Mouse (Mus musculus) liver, embryonic 13.5 days (tissue): Measurements from ENCODE around the gene Cldn9. TPM values are rescaled to one million over a fixed set of nuclear protein-coding genes. Genes with fewer than 3 reads are reported as not detected.

ENCODE experiments used
- ATAC-seq: fragments of 200-750 bp; cut with Nextera tagmentation; 2 replicates; pipeline ENCODE4 v1.8.0; 2017; ENCODE audit warnings: low read depth, mild to moderate bottlenecking, moderate number of reproducible peaks, moderate library complexity
- DNase-seq: peaks from one replicate; pipeline ENCODE4 v3.0.0; 2022
- H3K27ac ChIP-seq: fragments of 300-500 bp; sonication (generic); 2 replicates; pipeline ENCODE4 v1.5.1; 2015; ENCODE audit warnings: moderate library complexity, mild to moderate bottlenecking, inconsistent platforms
- H3K27me3 ChIP-seq: fragments of 300-500 bp; sonication (generic); 2 replicates; pipeline ENCODE4 v1.6.1; 2015; ENCODE audit warnings: mild to moderate bottlenecking, inconsistent platforms
- H3K36me3 ChIP-seq: fragments of 300-500 bp; sonication (generic); 2 replicates; pipeline ENCODE4 v1.6.1; 2015; ENCODE audit warnings: mild to moderate bottlenecking, inconsistent platforms
- H3K4me1 ChIP-seq: fragments of 300-500 bp; sonication (generic); replicated peaks from 2 replicates; pipeline ENCODE4 v1.6.1; 2015; ENCODE audit warnings: inconsistent platforms
- H3K4me2 ChIP-seq: fragments of 300-500 bp; sonication (generic); 2 replicates; pipeline ENCODE4 v1.6.1; 2015; ENCODE audit warnings: inconsistent platforms, mild to moderate bottlenecking, moderate library complexity
- H3K4me3 ChIP-seq: fragments of 300-500 bp; sonication (generic); replicated peaks from 2 replicates; pipeline ENCODE4 v1.5.1; 2015; ENCODE audit warnings: mild to moderate bottlenecking, inconsistent platforms
- H3K9ac ChIP-seq: fragments of 300-500 bp; sonication (generic); 2 replicates; pipeline ENCODE4 v1.6.1; 2015; ENCODE audit warnings: mild to moderate bottlenecking, inconsistent platforms
- H3K9me3 ChIP-seq: fragments of 300-500 bp; sonication (generic); replicated peaks from 2 replicates; pipeline ENCODE4 v1.6.1; 2016; ENCODE audit warnings: inconsistent platforms
- WGBS: fragments of 180-500 bp; shearing (Covaris S2); methylation state at CpG from one replicate; pipeline ENCODE4 v1.1.7; 2015; ENCODE audit not compliant: insufficient replicate concordance; 5-methylcytosine and 5-hydroxymethylcytosine counted together
- polyA plus RNA-seq: library from polyadenylated mRNA; unstranded; fragments of >200 nt; fragmentation: Nextera tagmentation; extraction: Ambion mirVana; gene quantifications from 2 replicates; pipeline ENCODE4 v1.2.1, GENCODE M21; 2015

The Cldn9 gene
- not detected in 2 replicates for polyA plus RNA-seq

DNA sequence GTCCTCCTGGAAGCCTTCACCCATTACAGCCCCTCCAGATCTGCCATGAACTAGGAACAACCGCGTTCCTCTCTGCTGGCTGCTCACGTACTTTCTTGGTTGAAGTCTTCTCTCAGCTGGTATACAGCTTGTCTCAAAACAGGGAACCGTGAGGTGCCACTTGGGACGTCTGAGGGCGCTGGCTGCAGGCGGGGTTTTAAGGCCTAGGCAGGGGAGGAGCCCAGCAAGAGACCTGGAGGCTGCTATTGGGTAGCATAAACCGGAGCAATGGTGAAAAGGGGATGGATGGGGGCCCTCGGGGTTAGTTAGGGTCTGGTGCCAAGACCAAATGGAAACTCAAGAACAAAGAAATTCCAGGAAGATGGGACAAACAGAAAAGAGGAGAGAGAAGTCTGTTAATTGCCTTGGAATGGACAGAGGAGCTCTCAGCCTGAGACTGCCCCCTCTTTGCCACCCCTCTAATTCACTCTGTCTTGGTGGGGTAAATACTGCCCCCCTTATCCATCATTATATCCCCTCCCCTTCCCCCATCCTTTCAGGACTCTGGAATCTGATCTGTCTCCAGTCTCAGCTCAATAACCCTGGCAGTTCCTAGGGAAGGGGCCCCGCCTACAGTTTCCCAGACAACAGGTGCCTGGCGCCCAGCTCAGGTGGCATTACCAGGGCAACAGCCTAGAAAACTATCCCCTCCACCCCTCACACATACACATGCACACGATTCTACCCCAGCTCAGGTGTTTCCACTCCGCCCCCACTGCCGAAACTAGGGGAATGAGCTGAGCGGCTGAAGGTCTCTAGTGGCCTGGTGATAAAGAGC lies at the start of gene Cldn9:
Cldn9 (minus strand) TSS at position 171 of the 817 bp plus-strand sequence.
- Histone ChIP-seq H3K27ac (no peak within 1 kb of the TSS), H3K4me3 (no peak within 1 kb of the TSS), H3K9me3 (no peaks in the 10 kb centered on the region), H3K27me3 (peaks cover 65% of the 10 kb centered on the region), H3K4me2 (no peak within 1 kb of the TSS), H3K4me1 (peaks cover 5% of the 10 kb centered on the region; the same call in 1 of the 2 replicates), H3K9ac (no peak within 1 kb of the TSS), H3K36me3 (no peaks in the 10 kb centered on the region)
- no peak for ATAC-seq
- 24% methylated on average over 15 of the region's 15 CpGs for WGBS
- DNase-seq = no peak

DNA sequence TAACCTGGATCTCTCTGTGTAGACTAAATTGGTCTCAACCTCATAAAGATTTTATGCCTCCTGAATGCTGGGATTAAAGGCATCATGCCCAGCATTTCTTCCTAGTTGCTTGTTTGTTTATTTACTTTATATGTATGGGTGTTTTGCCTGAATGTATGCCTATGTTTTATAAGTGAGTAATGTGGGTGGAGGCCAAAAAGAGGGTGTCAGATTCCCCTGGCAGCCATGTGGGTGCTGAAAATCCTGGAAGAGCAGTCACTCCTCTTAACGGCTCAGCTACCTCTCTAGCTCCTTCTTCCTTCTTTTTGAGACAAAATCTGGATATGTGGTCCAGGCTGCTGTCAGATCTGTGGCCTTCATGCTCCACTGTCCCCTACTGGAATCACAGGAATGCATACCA lies 46.6 kb upstream of the Cldn9 start:
- no peak overlapping the region for H3K4me2 ChIP-seq
- peaks cover 22% of the 10 kb centered on the region for H3K4me1 ChIP-seq
- H3K9ac ChIP-seq = no peak overlapping the region
- no peaks in the 10 kb centered on the region for H3K27me3 ChIP-seq
- no peaks in the 10 kb centered on the region for H3K9me3 ChIP-seq
- peaks cover 28% of the 10 kb centered on the region for H3K36me3 ChIP-seq
- H3K4me3 ChIP-seq = no peak overlapping the region
- ATAC-seq = no peak
- DNase-seq = no peak
- H3K27ac ChIP-seq = no peak overlapping the region
- 50% methylated on average over 1 of the region's 1 CpGs for WGBS

DNA sequence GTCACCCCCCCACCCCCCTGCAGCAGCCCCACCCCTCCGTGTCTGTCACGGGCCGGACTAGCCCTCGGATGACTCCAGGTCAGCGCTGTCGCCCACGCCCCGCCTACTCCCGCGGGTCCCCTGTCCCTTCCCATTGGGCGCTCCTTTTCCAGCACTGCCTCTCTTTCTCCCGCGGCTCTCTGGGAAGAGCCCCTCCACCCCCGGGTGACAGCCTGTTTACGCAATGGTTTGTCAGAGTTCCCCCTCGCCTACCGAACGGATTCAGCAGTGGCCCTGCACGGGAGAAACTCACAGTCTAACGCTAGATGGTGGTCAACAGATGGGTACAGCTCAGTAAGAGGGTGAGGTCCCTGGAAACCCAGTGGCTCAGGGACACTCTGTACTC lies 42.9 kb upstream of the Cldn9 start:
- peak overlapping the region; percentile 88 for H3K4me3 ChIP-seq

DNA sequence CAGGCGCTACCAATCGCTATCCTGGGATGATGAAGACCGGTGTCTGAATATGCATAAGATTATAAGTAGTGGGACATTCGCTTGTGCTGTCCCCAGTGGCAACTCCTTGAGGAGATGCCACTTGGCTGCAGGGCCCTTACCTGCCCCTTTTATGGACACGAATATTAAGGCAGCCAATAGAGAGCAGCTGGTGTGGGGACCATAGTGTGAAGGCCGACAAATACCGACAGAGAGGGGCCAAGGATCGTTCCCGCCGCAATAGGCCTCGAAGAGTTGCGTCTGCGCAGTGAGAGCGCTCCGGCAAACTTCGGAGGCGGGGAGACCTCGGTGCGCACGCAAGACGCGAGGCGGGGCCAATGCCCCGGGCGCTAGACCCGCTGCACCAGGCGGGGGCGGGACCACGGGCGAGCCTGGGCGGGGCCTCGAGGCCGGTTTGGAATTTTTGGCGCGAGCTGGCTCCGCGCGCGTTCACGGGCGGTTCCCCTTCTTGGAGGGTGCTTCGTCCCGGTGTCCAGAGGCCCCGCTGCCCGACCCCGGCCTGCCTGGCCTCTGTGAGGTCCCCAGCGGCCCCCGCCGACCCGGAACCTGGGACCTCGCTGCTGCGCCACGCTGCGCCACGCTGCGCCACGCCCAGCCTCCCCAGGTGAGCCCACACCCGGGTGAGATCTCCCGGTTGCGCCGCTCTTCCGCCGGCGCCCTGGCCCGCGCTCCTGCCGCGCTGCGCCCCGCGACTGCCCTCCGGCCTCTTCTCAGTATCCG lies 42.4 kb upstream of the Cldn9 start, which contains the start of gene Pkmyt1:
Pkmyt1 (plus strand) TSS at position 338 of the 759 bp plus-strand sequence.
- Histone ChIP-seq H3K27me3 (no peaks in the 10 kb centered on the region), H3K4me1 (peaks cover 33% of the 10 kb centered on the region), H3K27ac (peak within 1 kb of the TSS; percentile 91), H3K9me3 (no peaks in the 10 kb centered on the region), H3K36me3 (no peaks in the 10 kb centered on the region), H3K9ac (peak within 1 kb of the TSS; percentile 93), H3K4me2 (peak within 1 kb of the TSS; percentile 88), H3K4me3 (peak within 1 kb of the TSS; percentile 88)
- ATAC-seq (peak; percentile 90), DNase-seq (peak; percentile 93)
- WGBS = under 1% methylated on average over 73 of the region's 73 CpGs

More for the DNA sequence above, 42.9 kb upstream of the Cldn9 start:
- WGBS = under 1% methylated on average over 20 of the region's 20 CpGs
- peak overlapping the region; percentile 91 for H3K27ac ChIP-seq
- no peaks in the 10 kb centered on the region for H3K36me3 ChIP-seq
- H3K9ac ChIP-seq = peak overlapping the region; percentile 93
- DNase-seq (peak; percentile 72), ATAC-seq (peak; percentile 84)
- H3K4me1 ChIP-seq = peaks cover 29% of the 10 kb centered on the region
- no peaks in the 10 kb centered on the region for H3K9me3 ChIP-seq
- H3K4me2 ChIP-seq = peak overlapping the region; percentile 88
- H3K27me3 ChIP-seq = no peaks in the 10 kb centered on the region

DNA sequence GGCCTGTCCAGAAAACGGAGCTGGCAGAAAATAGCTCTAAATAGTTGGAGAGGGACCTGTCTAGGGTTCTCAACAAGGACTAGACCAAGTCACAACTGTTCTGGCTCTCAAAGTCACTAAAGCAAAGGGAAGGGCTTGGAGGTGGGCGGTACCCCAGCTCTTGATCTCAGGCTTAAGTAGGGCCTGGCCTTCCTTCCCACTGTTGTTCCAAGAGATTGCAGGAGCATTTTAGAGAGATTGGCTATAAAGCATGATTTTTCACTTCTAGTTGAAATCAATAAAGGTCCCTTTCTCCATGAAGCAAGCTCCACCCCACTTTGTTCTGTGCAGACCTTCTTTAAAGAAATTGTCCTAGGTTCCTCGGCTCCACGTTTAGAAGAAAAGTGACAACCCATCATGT lies 41.7 kb upstream of the Cldn9 start:
- WGBS = 53% methylated on average over 4 of the region's 4 CpGs

DNA sequence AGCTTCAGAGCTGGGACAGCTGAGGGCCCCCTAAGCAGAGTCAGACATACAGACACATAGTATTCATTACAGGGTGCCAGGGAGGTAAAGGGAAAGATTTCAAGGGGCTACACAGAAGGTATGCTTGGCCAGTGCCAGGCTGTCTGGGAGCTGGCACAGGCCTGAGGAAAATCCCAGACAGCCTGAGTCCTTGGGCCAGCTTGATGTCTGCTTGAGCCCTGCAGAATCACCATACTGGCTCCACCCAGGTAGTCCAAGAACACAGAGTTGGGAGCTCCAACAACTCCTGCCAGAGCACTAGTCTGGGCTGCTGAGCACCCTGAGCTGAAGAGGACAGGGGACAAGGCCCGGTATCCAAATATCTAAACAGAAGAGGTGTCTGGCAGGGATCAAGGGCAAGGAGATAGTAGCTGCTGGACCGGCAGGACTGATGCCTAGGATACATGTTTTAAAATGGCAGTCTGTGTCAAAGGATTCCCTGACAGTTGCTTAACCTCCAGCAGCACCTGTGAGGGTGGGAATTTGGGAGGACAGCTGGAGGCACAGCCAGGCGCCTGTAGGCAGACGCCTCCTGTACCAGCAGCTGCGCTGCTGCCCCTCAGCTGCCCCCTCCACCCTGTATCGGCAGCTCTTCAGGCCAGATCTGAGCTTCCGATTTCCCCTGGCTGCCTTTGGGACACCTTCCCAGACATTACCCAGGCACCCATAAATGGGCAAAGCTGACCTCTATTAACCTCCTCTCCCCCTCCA lies 38.7 kb upstream of the Cldn9 start, which contains the start of gene 1520401A03Rik:
1520401A03Rik (minus strand) TSS at position 408 of the 750 bp plus-strand sequence.
- no peak within 1 kb of the TSS for H3K4me2 ChIP-seq
- WGBS = 73% methylated on average over 7 of the region's 7 CpGs
- no peak within 1 kb of the TSS for H3K27ac ChIP-seq
- peaks cover 25% of the 10 kb centered on the region for H3K4me1 ChIP-seq
- peaks cover 10% of the 10 kb centered on the region; the same call in 1 of the 2 replicates for H3K27me3 ChIP-seq
- H3K9ac ChIP-seq = no peak within 1 kb of the TSS
- DNase-seq (no peak), ATAC-seq (no peak)
- no peaks in the 10 kb centered on the region for H3K9me3 ChIP-seq
- H3K36me3 ChIP-seq = no peaks in the 10 kb centered on the region
- H3K4me3 ChIP-seq = no peak within 1 kb of the TSS

More for the DNA sequence above, 41.7 kb upstream of the Cldn9 start:
- Histone ChIP-seq H3K36me3 (no peaks in the 10 kb centered on the region), H3K4me1 (peaks cover 33% of the 10 kb centered on the region), H3K27ac (peak overlapping the region; percentile 80), H3K4me3 (peak overlapping the region; percentile 88), H3K4me2 (peak overlapping the region; percentile 88), H3K9ac (peak overlapping the region; percentile 93), H3K9me3 (no peaks in the 10 kb centered on the region), H3K27me3 (0 out of 2 replicates have a peak, but pooled peaks cover 3% of the 10 kb centered on the region)
- DNase-seq (no peak), ATAC-seq (no peak)

DNA sequence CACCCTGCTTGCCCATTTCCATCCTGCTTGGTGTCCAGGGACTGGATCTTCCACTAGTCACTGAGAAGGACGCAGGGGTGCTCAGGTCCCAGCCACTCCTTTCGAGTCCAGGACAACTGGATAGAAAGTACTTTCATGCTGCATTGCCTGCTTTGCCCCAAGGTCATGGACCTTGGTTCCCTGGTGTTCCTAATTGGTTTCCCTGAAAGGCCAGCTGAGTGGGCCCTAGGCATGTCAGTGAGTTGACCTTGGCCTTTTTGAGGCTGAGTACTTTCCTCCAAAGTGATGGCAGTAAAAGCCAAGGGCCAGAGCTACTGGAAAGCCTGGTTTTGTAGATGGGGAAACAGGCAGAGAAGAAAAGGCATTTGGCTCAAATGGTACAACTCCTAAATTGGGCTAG lies 38.1 kb upstream of the Cldn9 start:
- Histone ChIP-seq H3K36me3 (no peaks in the 10 kb centered on the region), H3K4me3 (no peak overlapping the region), H3K4me1 (peaks cover 18% of the 10 kb centered on the region), H3K27me3 (peaks cover 11% of the 10 kb centered on the region; the same call in 1 of the 2 replicates), H3K9ac (no peak overlapping the region), H3K9me3 (no peaks in the 10 kb centered on the region), H3K27ac (no peak overlapping the region), H3K4me2 (no peak overlapping the region)
- WGBS = 69% methylated on average over 2 of the region's 2 CpGs
- DNase-seq (no peak), ATAC-seq (no peak)

DNA sequence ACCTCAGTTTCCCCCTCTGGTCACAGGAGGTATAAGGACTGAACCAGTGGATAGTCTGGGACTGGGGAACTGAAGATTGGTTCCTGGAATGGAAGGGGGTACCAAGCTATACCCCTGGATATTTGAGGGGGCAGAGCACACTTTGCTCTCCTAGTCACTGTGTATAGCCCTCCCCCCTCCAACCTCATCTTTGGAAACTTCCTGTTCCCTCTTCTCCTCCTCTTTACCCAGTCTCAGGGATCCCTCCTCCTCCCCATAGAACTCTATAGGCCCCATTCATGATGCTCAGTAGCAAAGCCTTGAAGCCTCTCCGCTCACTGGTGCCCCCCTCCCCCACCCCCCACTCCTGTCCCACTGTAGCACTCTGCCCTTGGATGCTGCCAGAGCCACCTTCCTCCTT lies 35.6 kb upstream of the Cldn9 start:
- H3K4me2 ChIP-seq = no peak overlapping the region
- H3K27ac ChIP-seq = no peak overlapping the region
- no peaks in the 10 kb centered on the region for H3K9me3 ChIP-seq
- DNase-seq (no peak), ATAC-seq (no peak)
- WGBS = 36% methylated on average over 1 of the region's 1 CpGs
- H3K4me3 ChIP-seq = no peak overlapping the region
- peaks cover 13% of the 10 kb centered on the region for H3K27me3 ChIP-seq
- no peak overlapping the region for H3K9ac ChIP-seq
- H3K36me3 ChIP-seq = no peaks in the 10 kb centered on the region
- H3K4me1 ChIP-seq = peaks cover 6% of the 10 kb centered on the region; the same call in 1 of the 2 replicates

DNA sequence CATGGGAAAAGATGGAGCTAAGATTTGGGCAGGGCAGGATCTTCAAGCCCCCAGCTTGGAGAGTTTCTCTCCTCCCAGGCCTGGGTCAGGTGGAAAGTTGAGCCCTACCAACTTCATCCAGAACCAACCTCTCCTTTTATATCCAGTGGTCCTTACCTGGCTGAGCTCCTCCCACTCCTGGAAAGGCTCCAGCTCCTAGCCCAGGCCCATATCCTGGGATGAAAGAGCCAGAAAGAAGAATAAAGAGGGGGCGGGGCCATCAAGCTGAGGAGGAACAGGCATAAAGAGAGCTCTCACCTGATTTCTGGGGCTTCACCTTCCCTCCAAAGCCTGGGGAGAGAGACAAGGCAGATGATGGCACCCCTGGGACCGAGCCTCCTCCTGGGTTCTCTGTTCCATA lies 33.2 kb upstream of the Cldn9 start:
- Histone ChIP-seq H3K9ac (no peak overlapping the region), H3K4me3 (no peak overlapping the region), H3K4me1 (peaks cover 6% of the 10 kb centered on the region; the same call in 1 of the 2 replicates), H3K27ac (no peak overlapping the region), H3K9me3 (no peaks in the 10 kb centered on the region), H3K4me2 (no peak overlapping the region), H3K27me3 (peaks cover 20% of the 10 kb centered on the region), H3K36me3 (no peaks in the 10 kb centered on the region)
- DNase-seq (no peak), ATAC-seq (no peak)
- 29% methylated on average over 2 of the region's 2 CpGs for WGBS

DNA sequence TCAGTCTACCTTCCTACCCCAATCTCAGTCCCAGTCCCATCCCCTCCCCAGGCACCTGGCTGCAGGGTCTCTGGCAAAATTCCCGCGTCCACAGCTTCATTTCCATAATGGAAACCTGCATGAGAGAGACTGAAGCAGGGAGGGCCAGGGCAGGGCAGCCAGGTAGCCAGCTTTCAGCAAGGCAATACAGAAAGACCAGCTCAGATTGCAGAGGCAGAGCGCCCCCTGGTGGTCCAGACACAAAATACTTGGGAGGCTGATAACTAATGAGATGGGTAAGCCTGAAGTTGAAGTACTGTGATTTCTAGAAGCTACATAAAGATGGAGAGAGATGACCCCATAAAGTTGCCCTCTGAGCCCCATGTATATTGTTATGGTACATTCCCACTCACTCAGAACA lies 22.4 kb upstream of the Cldn9 start:
- ATAC-seq = no peak
- Histone ChIP-seq H3K4me3 (no peak overlapping the region), H3K27me3 (peaks cover 48% of the 10 kb centered on the region), H3K27ac (no peak overlapping the region), H3K36me3 (no peaks in the 10 kb centered on the region), H3K9me3 (no peaks in the 10 kb centered on the region), H3K9ac (no peak overlapping the region), H3K4me1 (no peaks in the 10 kb centered on the region), H3K4me2 (no peak overlapping the region)
- peak; percentile 41 for DNase-seq
- 0% methylated on average over 3 of the region's 3 CpGs for WGBS
